Mouse (Mus musculus): ENCODE measurements around the gene Ampd1. TPM values are rescaled to one million over a fixed set of nuclear protein-coding genes. Genes with fewer than 3 reads are reported as not detected.
"Not testable (repeated sequence)": the region's sequence is repeated elsewhere in the genome, so short reads cannot be mapped to it uniquely, and the experiment has no call there.

The Ampd1 gene
- polyA plus RNA-seq, 1 experiment from 2014 or later, result 0.88 TPM

DNA sequence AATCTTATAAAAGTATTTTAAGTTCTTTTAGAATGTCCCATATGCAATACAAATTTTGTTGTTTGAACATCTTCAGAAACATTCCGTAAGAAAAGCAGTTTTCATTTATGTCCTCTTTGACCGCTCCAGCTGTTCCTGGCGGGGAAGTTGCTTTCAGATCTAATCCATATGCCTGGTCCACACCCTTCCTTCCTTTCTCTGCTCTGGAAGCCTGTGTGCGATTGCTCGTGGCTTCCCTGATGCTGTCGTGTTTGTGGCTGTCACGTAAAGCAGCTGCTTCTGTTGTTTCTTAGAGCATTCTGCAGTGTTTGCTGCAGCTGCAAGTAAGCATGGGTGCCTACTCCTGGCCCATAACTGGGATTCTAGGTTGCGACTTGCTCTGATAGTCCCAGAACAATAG is 65.2 kb downstream of the Ampd1 start:
- Histone ChIP-seq H3K4me1 (ENCODE audit: control insufficient read depth, insufficient read depth, low read length) (peaks cover 10% of the 10 kb centered on the region; the same call in 1 of the 2 replicates), H3K4me3 (ENCODE audit: low read length) (no peak overlapping the region), H3K27ac (ENCODE audit: low read length) (peak overlapping the region; percentile 62), H3K9me3 (replicated peaks; ENCODE audit: control insufficient read depth, low read length) (no peaks in the 10 kb centered on the region), H3K36me3 (ENCODE audit: control insufficient read depth, insufficient read depth) (no peaks in the 10 kb centered on the region), H3K27me3 (ENCODE audit: control insufficient read depth, insufficient read depth, low read length) (no peaks in the 10 kb centered on the region), H3K9ac (ENCODE audit: low read length) (no peak overlapping the region), H3K4me2 (ENCODE audit: low read depth, low read length) (0 out of 2 replicates have a peak overlapping the region, but pooled peaks have one; percentile 57)
- peak; percentile 41; the same call in 1 of the 2 replicates for ATAC-seq (replicated peaks; ENCODE audit: extremely low read depth, insufficient read depth, low FRiP score)
- WGBS, result 57% methylated on average over 8 of the region's 8 CpGs

DNA sequence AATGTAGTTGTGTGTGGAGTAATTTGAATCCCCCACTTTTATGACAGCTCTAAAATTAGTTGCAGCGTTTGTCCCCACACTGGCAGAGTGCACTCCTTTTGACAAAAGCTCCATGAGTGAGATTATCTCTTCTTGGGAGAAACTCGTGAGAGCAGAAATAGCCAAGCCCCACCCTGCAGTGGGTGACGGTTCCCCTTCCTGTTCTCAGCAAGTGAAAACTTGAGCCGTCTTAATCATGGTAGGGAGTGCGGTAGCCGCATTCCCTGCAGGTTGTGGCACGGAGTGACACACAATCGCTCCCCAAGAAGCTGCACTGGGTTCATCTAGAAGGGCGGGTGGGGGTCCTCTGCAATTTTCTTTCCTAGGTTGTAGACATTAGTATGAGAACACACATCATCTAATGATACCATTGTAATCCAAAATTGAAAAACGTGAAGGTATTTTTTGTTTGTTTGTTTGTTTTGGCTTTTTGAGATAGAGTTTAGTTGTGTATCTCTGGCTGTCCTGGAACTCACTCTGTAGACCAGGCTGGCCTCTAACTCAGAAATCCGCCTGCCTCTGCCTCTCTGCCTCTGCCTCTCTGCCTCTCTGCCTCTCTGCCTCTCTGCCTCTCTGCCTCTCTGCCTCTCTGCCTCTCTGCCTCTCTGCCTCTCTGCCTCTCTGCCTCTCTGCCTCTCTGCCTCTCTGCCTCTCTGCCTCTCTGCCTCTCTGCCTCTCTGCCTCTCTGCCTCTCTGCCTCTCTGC is 66.5 kb downstream of the Ampd1 start:
- H3K9ac ChIP-seq (ENCODE audit: low read length), result peak overlapping the region; percentile 60
- WGBS, result 28% methylated on average over 11 of the region's 11 CpGs
- not testable (repeated sequence) for H3K9me3 ChIP-seq (replicated peaks; ENCODE audit: control insufficient read depth, low read length); H3K27me3 ChIP-seq (ENCODE audit: control insufficient read depth, insufficient read depth, low read length); H3K4me1 ChIP-seq (ENCODE audit: control insufficient read depth, insufficient read depth, low read length); H3K36me3 ChIP-seq (ENCODE audit: control insufficient read depth, insufficient read depth)
- H3K4me2 ChIP-seq (ENCODE audit: low read depth, low read length), result peak overlapping the region; percentile 57
- H3K4me3 ChIP-seq (ENCODE audit: low read length), result peak overlapping the region; percentile 27
- H3K27ac ChIP-seq (ENCODE audit: low read length), result peak overlapping the region; percentile 62
- ATAC-seq (replicated peaks; ENCODE audit: extremely low read depth, insufficient read depth, low FRiP score), result peak; percentile 72

DNA sequence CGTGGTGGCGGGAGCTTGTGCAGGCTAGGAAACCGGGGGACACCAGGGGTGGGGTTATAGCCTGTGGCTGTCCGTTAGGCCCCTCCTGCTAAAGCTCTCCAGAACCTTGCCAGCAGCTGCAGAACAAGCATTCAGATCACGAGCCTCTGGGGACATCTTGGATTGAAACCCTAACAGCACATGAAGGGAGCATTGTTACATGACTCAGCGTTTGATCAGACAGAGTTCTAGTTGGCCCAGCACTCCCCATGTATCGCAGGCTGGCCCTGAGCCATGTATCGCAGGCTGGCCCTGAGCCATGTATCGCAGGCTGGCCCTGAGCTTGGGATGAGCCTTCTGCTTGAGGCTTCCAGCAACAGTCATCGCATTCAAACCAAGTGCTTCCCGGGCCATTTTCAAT is 67.5 kb downstream of the Ampd1 start:
- Histone ChIP-seq H3K9me3 (replicated peaks; ENCODE audit: control insufficient read depth, low read length) (no peaks in the 10 kb centered on the region), H3K9ac (ENCODE audit: low read length) (no peak overlapping the region), H3K27ac (ENCODE audit: low read length) (no peak overlapping the region), H3K4me2 (ENCODE audit: low read depth, low read length) (no peak overlapping the region), H3K4me3 (ENCODE audit: low read length) (no peak overlapping the region), H3K4me1 (ENCODE audit: control insufficient read depth, insufficient read depth, low read length) (peaks cover 10% of the 10 kb centered on the region; the same call in 1 of the 2 replicates), H3K27me3 (ENCODE audit: control insufficient read depth, insufficient read depth, low read length) (no peaks in the 10 kb centered on the region), H3K36me3 (ENCODE audit: control insufficient read depth, insufficient read depth) (no peaks in the 10 kb centered on the region)
- 81% methylated on average over 11 of the region's 11 CpGs for WGBS
- no peak for ATAC-seq (replicated peaks; ENCODE audit: extremely low read depth, insufficient read depth, low FRiP score)

DNA sequence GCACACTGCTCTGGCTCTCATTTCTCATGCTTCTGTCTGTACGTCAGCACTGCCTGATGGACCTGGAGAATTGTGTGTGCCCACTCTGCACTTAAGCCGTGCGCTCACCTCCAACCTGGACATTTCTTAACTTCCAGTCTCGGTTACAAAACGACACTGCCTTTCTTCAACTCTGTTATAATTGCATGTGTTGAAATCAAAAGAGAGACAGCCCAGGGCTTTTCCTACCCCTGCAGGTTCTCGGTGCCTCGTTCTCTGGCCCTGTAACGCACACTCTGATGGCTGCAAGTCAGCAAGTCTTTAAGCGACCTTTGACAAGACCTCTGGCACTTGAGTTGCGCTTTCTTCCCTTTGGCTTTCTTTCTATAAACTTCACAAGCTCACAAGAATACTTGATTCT is 68.6 kb downstream of the Ampd1 start:
- H3K4me1 ChIP-seq (ENCODE audit: control insufficient read depth, insufficient read depth, low read length), result peaks cover 10% of the 10 kb centered on the region; the same call in 1 of the 2 replicates
- no peak for ATAC-seq (replicated peaks; ENCODE audit: extremely low read depth, insufficient read depth, low FRiP score)
- no peak overlapping the region for H3K9ac ChIP-seq (ENCODE audit: low read length)
- H3K27ac ChIP-seq (ENCODE audit: low read length), result no peak overlapping the region
- no peaks in the 10 kb centered on the region for H3K27me3 ChIP-seq (ENCODE audit: control insufficient read depth, insufficient read depth, low read length)
- H3K4me3 ChIP-seq (ENCODE audit: low read length), result no peak overlapping the region
- no peak overlapping the region for H3K4me2 ChIP-seq (ENCODE audit: low read depth, low read length)
- no peaks in the 10 kb centered on the region for H3K36me3 ChIP-seq (ENCODE audit: control insufficient read depth, insufficient read depth)
- 75% methylated on average over 10 of the region's 10 CpGs for WGBS
- H3K9me3 ChIP-seq (replicated peaks; ENCODE audit: control insufficient read depth, low read length), result no peaks in the 10 kb centered on the region

DNA sequence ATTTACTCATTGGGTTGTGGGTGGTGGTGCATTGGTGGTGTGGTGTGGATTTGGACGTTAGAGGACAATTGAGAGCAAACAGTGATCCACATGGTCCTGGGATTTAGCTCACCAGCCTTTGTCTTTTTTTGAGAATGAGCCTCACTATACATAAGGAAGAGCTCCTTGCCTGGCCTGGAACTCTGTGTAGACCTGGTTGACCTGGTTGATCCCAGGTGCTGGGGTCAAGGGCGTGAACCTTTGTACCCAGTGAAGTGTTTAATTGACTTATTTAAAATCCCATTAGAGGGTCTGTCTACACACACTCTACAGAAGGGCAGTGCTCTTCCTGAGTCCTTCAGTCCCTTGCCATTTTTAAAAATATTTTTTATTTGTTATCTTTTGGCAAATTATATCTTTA is 71.5 kb downstream of the Ampd1 start:
- no peaks in the 10 kb centered on the region for H3K4me1 ChIP-seq (ENCODE audit: control insufficient read depth, insufficient read depth, low read length)
- no peak overlapping the region for H3K27ac ChIP-seq (ENCODE audit: low read length)
- H3K4me3 ChIP-seq (ENCODE audit: low read length), result no peak overlapping the region
- no peaks in the 10 kb centered on the region for H3K27me3 ChIP-seq (ENCODE audit: control insufficient read depth, insufficient read depth, low read length)
- H3K4me2 ChIP-seq (ENCODE audit: low read depth, low read length), result no peak overlapping the region
- WGBS, result 84% methylated on average over 2 of the region's 2 CpGs
- H3K9ac ChIP-seq (ENCODE audit: low read length), result no peak overlapping the region
- no peak for ATAC-seq (replicated peaks; ENCODE audit: extremely low read depth, insufficient read depth, low FRiP score)
- no peaks in the 10 kb centered on the region for H3K36me3 ChIP-seq (ENCODE audit: control insufficient read depth, insufficient read depth)
- no peaks in the 10 kb centered on the region for H3K9me3 ChIP-seq (replicated peaks; ENCODE audit: control insufficient read depth, low read length)

DNA sequence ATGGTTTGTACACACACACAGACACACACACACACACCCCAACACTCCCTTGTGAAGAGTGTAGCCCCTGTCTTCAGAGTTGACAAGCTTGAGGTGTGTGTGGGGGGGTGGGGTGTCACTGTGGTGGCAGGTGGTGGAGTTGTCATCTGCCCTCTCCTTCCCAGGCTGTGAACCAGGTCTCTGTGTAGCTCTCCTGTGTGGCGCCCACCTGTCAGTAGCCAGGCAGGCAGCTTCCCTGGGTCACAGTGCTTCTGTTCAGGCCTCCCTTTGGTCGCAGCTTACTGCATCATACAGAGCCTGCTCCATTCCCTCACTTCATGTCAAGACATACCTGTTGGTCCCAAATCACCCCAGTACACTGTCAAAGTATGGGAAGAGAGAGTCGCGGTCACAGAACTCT is 72.0 kb downstream of the Ampd1 start:
- Histone ChIP-seq H3K4me2 (ENCODE audit: low read depth, low read length) (no peak overlapping the region), H3K4me3 (ENCODE audit: low read length) (no peak overlapping the region), H3K27me3 (ENCODE audit: control insufficient read depth, insufficient read depth, low read length) (no peaks in the 10 kb centered on the region), H3K9ac (ENCODE audit: low read length) (no peak overlapping the region), H3K36me3 (ENCODE audit: control insufficient read depth, insufficient read depth) (0 out of 2 replicates have a peak, but pooled peaks cover 2% of the 10 kb centered on the region), H3K9me3 (replicated peaks; ENCODE audit: control insufficient read depth, low read length) (no peaks in the 10 kb centered on the region), H3K27ac (ENCODE audit: low read length) (no peak overlapping the region), H3K4me1 (ENCODE audit: control insufficient read depth, insufficient read depth, low read length) (no peaks in the 10 kb centered on the region)
- no peak for ATAC-seq (replicated peaks; ENCODE audit: extremely low read depth, insufficient read depth, low FRiP score)
- 85% methylated on average over 4 of the region's 4 CpGs for whole genome bisulfite sequencing

DNA sequence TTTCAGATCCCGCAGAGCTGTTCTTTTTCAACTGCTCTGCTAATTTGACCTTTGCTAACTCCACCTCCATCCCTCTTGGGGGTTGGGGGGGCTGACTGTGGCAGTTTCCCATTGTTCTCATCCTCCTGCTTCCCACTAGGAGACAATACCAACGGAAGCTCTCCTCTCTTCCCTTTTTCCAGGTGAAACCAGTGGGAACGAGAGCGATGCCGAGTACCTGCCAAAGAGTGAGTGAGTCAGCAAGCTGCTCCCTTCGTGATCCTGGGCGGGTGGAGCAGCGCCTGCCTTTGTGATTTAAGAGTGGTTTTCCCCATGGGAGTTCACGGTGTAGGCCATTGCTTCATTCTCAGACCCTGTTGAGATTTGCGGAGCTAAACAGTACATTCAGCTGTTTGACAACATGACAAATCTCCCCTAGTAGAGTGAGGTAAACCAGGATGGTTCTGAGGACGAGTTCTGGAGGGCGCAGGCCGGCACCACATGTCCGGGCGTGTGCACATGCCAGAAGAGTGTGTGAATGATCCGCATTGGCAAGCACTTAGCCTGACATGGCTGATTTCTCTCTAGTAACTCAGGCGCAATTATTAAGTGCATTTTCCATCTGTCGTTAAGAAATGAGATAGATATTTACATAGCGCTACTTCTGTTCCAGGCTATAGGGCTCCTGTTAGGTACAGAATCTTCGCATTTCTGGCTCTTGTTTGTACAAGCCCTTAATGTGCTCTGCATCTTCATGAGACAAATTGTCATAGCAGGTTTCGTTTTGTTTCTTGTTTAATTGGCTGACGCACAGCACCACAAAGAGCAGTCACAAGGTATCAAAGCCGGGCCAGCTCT is 72.7 kb downstream of the Ampd1 start:
- peak; percentile 41; the same call in 1 of the 2 replicates for ATAC-seq (replicated peaks; ENCODE audit: extremely low read depth, insufficient read depth, low FRiP score)
- Histone ChIP-seq H3K36me3 (ENCODE audit: control insufficient read depth, insufficient read depth) (0 out of 2 replicates have a peak, but pooled peaks cover 2% of the 10 kb centered on the region), H3K4me1 (ENCODE audit: control insufficient read depth, insufficient read depth, low read length) (no peaks in the 10 kb centered on the region), H3K27me3 (ENCODE audit: control insufficient read depth, insufficient read depth, low read length) (no peaks in the 10 kb centered on the region), H3K27ac (ENCODE audit: low read length) (no peak overlapping the region), H3K4me2 (ENCODE audit: low read depth, low read length) (no peak overlapping the region), H3K9me3 (replicated peaks; ENCODE audit: control insufficient read depth, low read length) (no peaks in the 10 kb centered on the region), H3K4me3 (ENCODE audit: low read length) (no peak overlapping the region), H3K9ac (ENCODE audit: low read length) (no peak overlapping the region)
- WGBS, result 74% methylated on average over 23 of the region's 23 CpGs

DNA sequence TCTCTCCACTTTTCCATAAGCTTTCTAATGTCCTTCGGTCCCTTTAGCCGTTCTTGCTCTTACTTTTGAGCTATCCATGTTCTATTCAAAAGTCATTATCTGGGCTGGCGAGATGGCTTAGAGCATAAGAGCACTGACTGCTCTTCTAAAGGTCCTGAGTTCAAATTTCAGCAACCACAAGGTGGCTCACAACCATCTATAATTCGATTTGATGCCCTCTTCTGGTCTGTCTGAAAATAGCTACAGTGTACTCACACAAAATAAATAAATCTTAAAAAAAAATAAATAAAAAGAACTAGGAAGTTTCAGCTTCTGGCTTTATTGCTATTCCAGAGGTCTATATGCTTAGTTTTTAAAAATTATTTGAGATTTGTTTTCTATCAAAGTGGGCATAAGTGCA is 74.0 kb downstream of the Ampd1 start:
- ATAC-seq (replicated peaks; ENCODE audit: extremely low read depth, insufficient read depth, low FRiP score), result no peak

DNA sequence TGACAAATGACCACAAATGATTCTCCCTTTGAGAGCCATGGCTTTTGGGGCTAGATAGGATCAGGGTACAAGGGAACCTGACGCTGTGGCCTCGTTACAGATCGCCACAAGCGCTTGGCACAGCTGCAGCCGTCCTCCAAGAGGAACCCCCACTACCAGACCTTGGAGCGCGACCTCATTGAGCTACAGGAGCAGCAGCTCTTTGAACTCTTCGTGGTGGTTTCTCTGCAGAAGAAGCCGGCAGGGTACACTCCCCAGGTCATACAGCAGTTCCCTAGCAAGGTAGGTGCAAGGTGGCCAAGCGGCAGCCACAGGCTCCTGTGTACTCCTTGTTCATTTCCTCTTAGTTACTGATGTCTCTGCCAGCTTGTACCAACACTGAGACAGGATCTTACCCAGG is 75.1 kb downstream of the Ampd1 start:
- H3K9me3 ChIP-seq (replicated peaks; ENCODE audit: control insufficient read depth, low read length), result peaks cover 6% of the 10 kb centered on the region; the same call in 1 of the 2 replicates
- H3K27ac ChIP-seq (ENCODE audit: low read length), result no peak overlapping the region
- no peak overlapping the region for H3K4me3 ChIP-seq (ENCODE audit: low read length)
- no peaks in the 10 kb centered on the region for H3K4me1 ChIP-seq (ENCODE audit: control insufficient read depth, insufficient read depth, low read length)
- ATAC-seq (replicated peaks; ENCODE audit: extremely low read depth, insufficient read depth, low FRiP score), result no peak
- H3K27me3 ChIP-seq (ENCODE audit: control insufficient read depth, insufficient read depth, low read length), result no peaks in the 10 kb centered on the region
- H3K4me2 ChIP-seq (ENCODE audit: low read depth, low read length), result no peak overlapping the region
- peaks cover 11% of the 10 kb centered on the region for H3K36me3 ChIP-seq (ENCODE audit: control insufficient read depth, insufficient read depth)
- H3K9ac ChIP-seq (ENCODE audit: low read length), result no peak overlapping the region
- 82% methylated on average over 10 of the region's 10 CpGs for WGBS

More for the DNA sequence above, 74.0 kb downstream of the Ampd1 start:
- Histone ChIP-seq H3K4me2 (ENCODE audit: low read depth, low read length) (no peak overlapping the region), H3K4me3 (ENCODE audit: low read length) (no peak overlapping the region), H3K9ac (ENCODE audit: low read length) (no peak overlapping the region), H3K27ac (ENCODE audit: low read length) (no peak overlapping the region), H3K36me3 (ENCODE audit: control insufficient read depth, insufficient read depth) (0 out of 2 replicates have a peak, but pooled peaks cover 2% of the 10 kb centered on the region), H3K9me3 (replicated peaks; ENCODE audit: control insufficient read depth, low read length) (no peaks in the 10 kb centered on the region), H3K27me3 (ENCODE audit: control insufficient read depth, insufficient read depth, low read length) (no peaks in the 10 kb centered on the region), H3K4me1 (ENCODE audit: control insufficient read depth, insufficient read depth, low read length) (no peaks in the 10 kb centered on the region)
- WGBS, result 82% methylated on average over 4 of the region's 4 CpGs
